Mouse (Mus musculus): ENCODE results near the gene Adgrg2. TPM values are rescaled to one million over a fixed set of nuclear protein-coding genes. Genes with fewer than 3 reads are reported as not detected.
A peak's percentile ranks its signal among the peaks of the same experiment; 100 is the strongest.

Adgrg2 gene
- total RNA-seq, 1 experiment, result 0.22 TPM

GRCm38 (mm10) chrX:160502048-160503041 lies 111.9 kb downstream of the Adgrg2 start, which contains the start of gene Phka2:
TSS of gene Phka2 (plus strand) at chrX:160502166.
- TF ChIP-seq HCFC1 (IDR thresholded peaks at IDR 0.05; ENCODE audit: borderline replicate concordance, insufficient read depth, low read length) (no peak), ZC3H11A (IDR thresholded peaks at IDR 0.05; ENCODE audit: borderline replicate concordance, low read depth, low read length) (no peak), CHD2 (IDR thresholded peaks at IDR 0.05; ENCODE audit: low read depth, low read length) (no peak), MAFK (IDR thresholded peaks at IDR 0.05; ENCODE audit: insufficient read depth, low read depth, low read length) (no peak), ZNF384 (IDR thresholded peaks at IDR 0.05; ENCODE audit: low read depth, low read length) (no peak)
- in situ Hi-C loops (cut with MboI; ENCODE audit: low sequenced_read_pairs in 2 of 2, unreplicated experiment in 2 of 2), result no loop called here
- peak within 1 kb of the TSS; percentile 49; the same call in 1 of the 2 replicates for H3K27ac ChIP-seq (ENCODE audit: insufficient read depth, low read depth, low read length, poor library complexity, severe bottlenecking)

GRCm38 (mm10) chrX:160509046-160509445 lies 118.6 kb downstream of the Adgrg2 start:
- H3K4me1 ChIP-seq (ENCODE audit: control insufficient read depth in 2 of 2, insufficient read depth in 2 of 2, low read length in 2 of 2, poor library complexity in 1 of 2), result no peaks in the 10 kb centered on the region
- no peaks in the 10 kb centered on the region for H3K36me3 ChIP-seq (ENCODE audit: control insufficient read depth, insufficient read depth, low read length, poor library complexity, severe bottlenecking)
- no peak overlapping the region for H3K27ac ChIP-seq (ENCODE audit: insufficient read depth, low read depth, low read length, poor library complexity, severe bottlenecking)
- H3K9ac ChIP-seq (ENCODE audit: insufficient read depth, low read depth, low read length, poor library complexity, severe bottlenecking), result no peak overlapping the region
- H3K9me3 ChIP-seq (ENCODE audit: control insufficient read depth, insufficient read depth, low read depth, low read length), result no peaks in the 10 kb centered on the region
- TF ChIP-seq HCFC1 (IDR thresholded peaks at IDR 0.05; ENCODE audit: borderline replicate concordance, insufficient read depth, low read length) (no peak), CHD2 (IDR thresholded peaks at IDR 0.05; ENCODE audit: low read depth, low read length) (no peak), ZC3H11A (IDR thresholded peaks at IDR 0.05; ENCODE audit: borderline replicate concordance, low read depth, low read length) (no peak), MAFK (IDR thresholded peaks at IDR 0.05; ENCODE audit: insufficient read depth, low read depth, low read length) (no peak)
- no peak for DNase-seq (ENCODE audit: low read depth, low spot score)
- in situ Hi-C loops (cut with MboI; ENCODE audit: low sequenced_read_pairs in 2 of 2, unreplicated experiment in 2 of 2), result no loop called here
- H3K4me3 ChIP-seq (ENCODE audit: insufficient read depth in 1 of 2, low read depth in 1 of 2, low read length in 2 of 2, poor library complexity in 1 of 2, severe bottlenecking in 1 of 2), result no peak overlapping the region

More at GRCm38 (mm10) chrX:160502048-160503041, 111.9 kb downstream of the Adgrg2 start, which contains the start of gene Phka2:
- no peaks in the 10 kb centered on the region for H3K4me1 ChIP-seq (ENCODE audit: control insufficient read depth in 2 of 2, insufficient read depth in 2 of 2, low read length in 2 of 2, poor library complexity in 1 of 2)
- H3K4me3 ChIP-seq (ENCODE audit: insufficient read depth in 1 of 2, low read depth in 1 of 2, low read length in 2 of 2, poor library complexity in 1 of 2, severe bottlenecking in 1 of 2), result peak within 1 kb of the TSS; percentile 93 to 94
- DNase-seq (ENCODE audit: low read depth, low spot score), result peak; percentile 57
- H3K9ac ChIP-seq (ENCODE audit: insufficient read depth, low read depth, low read length, poor library complexity, severe bottlenecking), result peak within 1 kb of the TSS; percentile 89
- no peaks in the 10 kb centered on the region for H3K9me3 ChIP-seq (ENCODE audit: control insufficient read depth, insufficient read depth, low read depth, low read length)
- no peaks in the 10 kb centered on the region for H3K36me3 ChIP-seq (ENCODE audit: control insufficient read depth, insufficient read depth, low read length, poor library complexity, severe bottlenecking)

GRCm38 (mm10) chrX:160510197-160510596 lies 119.7 kb downstream of the Adgrg2 start:
- H3K36me3 ChIP-seq (ENCODE audit: control insufficient read depth, insufficient read depth, low read length, poor library complexity, severe bottlenecking), result no peaks in the 10 kb centered on the region
- H3K4me1 ChIP-seq (ENCODE audit: control insufficient read depth in 2 of 2, insufficient read depth in 2 of 2, low read length in 2 of 2, poor library complexity in 1 of 2), result no peaks in the 10 kb centered on the region
- in situ Hi-C loops (cut with MboI; ENCODE audit: low sequenced_read_pairs in 2 of 2, unreplicated experiment in 2 of 2), result no loop called here
- no peaks in the 10 kb centered on the region for H3K9me3 ChIP-seq (ENCODE audit: control insufficient read depth, insufficient read depth, low read depth, low read length)
- no peak overlapping the region for H3K9ac ChIP-seq (ENCODE audit: insufficient read depth, low read depth, low read length, poor library complexity, severe bottlenecking)
- DNase-seq (ENCODE audit: low read depth, low spot score), result no peak
- no peak overlapping the region for H3K27ac ChIP-seq (ENCODE audit: insufficient read depth, low read depth, low read length, poor library complexity, severe bottlenecking)
- TF ChIP-seq ZC3H11A (IDR thresholded peaks at IDR 0.05; ENCODE audit: borderline replicate concordance, low read depth, low read length), result no peak
- no peak for TF ChIP-seq CHD2 (IDR thresholded peaks at IDR 0.05; ENCODE audit: low read depth, low read length)
- no peak for TF ChIP-seq ZNF384 (IDR thresholded peaks at IDR 0.05; ENCODE audit: low read depth, low read length)
- TF ChIP-seq MAFK (IDR thresholded peaks at IDR 0.05; ENCODE audit: insufficient read depth, low read depth, low read length), result no peak
- TF ChIP-seq HCFC1 (IDR thresholded peaks at IDR 0.05; ENCODE audit: borderline replicate concordance, insufficient read depth, low read length), result no peak
- no peak overlapping the region for H3K4me3 ChIP-seq (ENCODE audit: insufficient read depth in 1 of 2, low read depth in 1 of 2, low read length in 2 of 2, poor library complexity in 1 of 2, severe bottlenecking in 1 of 2)

- in situ Hi-C loops (cut with MboI; ENCODE audit: low sequenced_read_pairs in 2 of 2, unreplicated experiment in 2 of 2), result no loop called here
- H3K9me3 ChIP-seq (ENCODE audit: control insufficient read depth, insufficient read depth, low read depth, low read length), result no peaks in the 10 kb centered on the region
- H3K27ac ChIP-seq (ENCODE audit: insufficient read depth, low read depth, low read length, poor library complexity, severe bottlenecking), result no peak overlapping the region
- H3K4me1 ChIP-seq (ENCODE audit: control insufficient read depth in 2 of 2, insufficient read depth in 2 of 2, low read length in 2 of 2, poor library complexity in 1 of 2), result no peaks in the 10 kb centered on the region
- TF ChIP-seq ZNF384 (IDR thresholded peaks at IDR 0.05; ENCODE audit: low read depth, low read length), result no peak
- TF ChIP-seq ZC3H11A (IDR thresholded peaks at IDR 0.05; ENCODE audit: borderline replicate concordance, low read depth, low read length), result no peak
- no peak for TF ChIP-seq HCFC1 (IDR thresholded peaks at IDR 0.05; ENCODE audit: borderline replicate concordance, insufficient read depth, low read length)
- TF ChIP-seq MAFK (IDR thresholded peaks at IDR 0.05; ENCODE audit: insufficient read depth, low read depth, low read length), result no peak
- no peak for TF ChIP-seq CHD2 (IDR thresholded peaks at IDR 0.05; ENCODE audit: low read depth, low read length)
- DNase-seq (ENCODE audit: low read depth, low spot score), result no peak
- H3K4me3 ChIP-seq (ENCODE audit: insufficient read depth in 1 of 2, low read depth in 1 of 2, low read length in 2 of 2, poor library complexity in 1 of 2, severe bottlenecking in 1 of 2), result no peak overlapping the region
- no peaks in the 10 kb centered on the region for H3K36me3 ChIP-seq (ENCODE audit: control insufficient read depth, insufficient read depth, low read length, poor library complexity, severe bottlenecking)
- H3K9ac ChIP-seq (ENCODE audit: insufficient read depth, low read depth, low read length, poor library complexity, severe bottlenecking), result no peak overlapping the region
These were observed 125.5 kb downstream of the Adgrg2 start for GRCm38 (mm10) chrX:160516027-160516426.

Measured in ES-E14 (cell line).